Mouse (Mus musculus) thymus, postnatal 25 days (tissue): ENCODE results near the gene Frmd5.
"Not testable (repeated sequence)": the region's sequence is repeated elsewhere in the genome, so short reads cannot be mapped to it uniquely, and the experiment has no call there.

Experiments
- DNase-seq: peaks from one replicate; pipeline ENCODE4 v3.0.0; 2022

The Frmd5 gene

GRCm38 (mm10) chr2:121806959-121807653 lies at the start of gene Frmd5:
Frmd5 (minus strand) TSS chr2:121807087.
- peak; percentile 90 for DNase-seq

GRCm38 (mm10) chr2:121853974-121854373 lies 47.1 kb upstream of the Frmd5 start:
- no peak for DNase-seq

DNA sequence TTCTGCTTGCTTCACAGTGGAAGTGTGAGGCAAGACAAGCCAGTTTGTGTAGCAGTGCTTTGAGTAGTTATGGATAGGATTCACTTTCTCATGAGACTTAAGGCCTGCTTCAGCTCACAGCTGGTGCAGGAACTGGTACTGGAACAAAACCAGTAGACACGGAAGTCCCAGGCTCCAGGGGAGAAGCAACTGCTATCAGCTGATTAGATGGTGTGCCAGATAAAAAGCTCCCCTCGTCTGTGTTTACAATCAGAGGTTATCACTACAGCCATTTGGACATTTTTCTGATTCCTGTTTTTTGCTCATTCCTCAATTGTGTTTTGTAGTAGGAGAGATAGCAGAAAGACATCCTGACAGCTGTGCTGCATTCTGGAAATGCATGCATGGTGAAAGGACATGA lies 45.2 kb upstream of the Frmd5 start:
- DNase-seq = no peak

DNA sequence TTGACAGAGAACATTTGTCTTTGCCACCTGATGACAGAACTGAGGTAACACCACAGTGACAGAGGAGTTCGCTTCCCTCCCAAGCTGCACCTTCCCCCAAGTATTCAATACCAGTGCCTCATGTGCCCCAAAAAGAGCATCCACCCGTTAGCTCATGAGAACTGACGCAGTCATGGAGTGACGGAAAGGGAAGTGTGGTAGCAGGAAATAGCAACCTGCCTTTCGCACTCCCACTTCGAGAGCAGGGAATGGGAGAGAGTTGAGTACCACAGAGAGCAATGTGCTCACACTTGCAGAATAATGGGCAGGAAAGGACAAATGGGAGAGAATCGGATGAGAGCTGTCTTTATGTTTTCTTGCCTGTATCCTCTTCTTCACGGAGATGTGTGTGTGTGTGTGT lies 39.2 kb upstream of the Frmd5 start:
- no peak for DNase-seq

DNA sequence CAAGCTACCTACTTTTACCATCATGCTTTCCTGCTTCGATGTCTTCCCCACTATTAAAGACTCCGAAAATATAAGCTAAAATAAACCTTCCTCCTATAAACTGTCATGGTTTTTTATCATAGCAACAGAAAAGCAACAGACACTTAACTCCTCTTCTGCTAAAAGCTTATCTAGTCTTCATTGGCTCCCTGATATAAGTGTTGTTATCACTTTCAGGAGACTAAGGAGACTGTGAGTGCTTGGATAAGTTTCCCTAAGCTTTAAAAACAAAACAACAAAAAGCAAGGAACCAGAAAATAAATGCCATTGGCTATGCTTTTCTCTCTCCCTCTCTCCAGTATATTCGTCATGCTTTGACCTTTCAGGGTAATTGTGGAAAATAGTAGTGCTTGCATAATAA lies 35.4 kb upstream of the Frmd5 start:
- no peak for DNase-seq

- no peak for DNase-seq
These were observed 34.6 kb upstream of the Frmd5 start for GRCm38 (mm10) chr2:121841453-121841852.

GRCm38 (mm10) chr2:121834926-121835325 lies 28.0 kb upstream of the Frmd5 start:
- DNase-seq = no peak

DNA sequence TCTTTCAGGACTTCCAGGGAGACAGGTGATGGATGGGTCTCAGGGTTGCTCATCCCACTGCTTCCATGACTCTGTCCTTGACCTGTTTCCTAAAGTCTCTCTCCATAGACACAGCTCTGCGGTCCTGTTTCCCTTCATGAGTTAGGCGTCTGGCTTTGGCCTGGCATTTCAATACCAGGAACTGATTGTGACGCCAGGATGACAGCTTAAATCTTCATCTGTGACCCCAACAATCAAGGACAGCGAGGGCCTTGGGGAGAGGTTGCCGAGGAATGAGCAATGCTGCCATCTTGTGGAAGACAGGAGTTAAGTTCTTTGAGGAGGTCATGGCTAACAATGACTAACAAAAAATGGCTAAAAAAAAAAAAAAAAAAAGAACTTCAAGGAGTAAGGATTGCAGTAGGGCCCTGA lies 25.6 kb upstream of the Frmd5 start:
- peak; percentile 23 for DNase-seq

DNA sequence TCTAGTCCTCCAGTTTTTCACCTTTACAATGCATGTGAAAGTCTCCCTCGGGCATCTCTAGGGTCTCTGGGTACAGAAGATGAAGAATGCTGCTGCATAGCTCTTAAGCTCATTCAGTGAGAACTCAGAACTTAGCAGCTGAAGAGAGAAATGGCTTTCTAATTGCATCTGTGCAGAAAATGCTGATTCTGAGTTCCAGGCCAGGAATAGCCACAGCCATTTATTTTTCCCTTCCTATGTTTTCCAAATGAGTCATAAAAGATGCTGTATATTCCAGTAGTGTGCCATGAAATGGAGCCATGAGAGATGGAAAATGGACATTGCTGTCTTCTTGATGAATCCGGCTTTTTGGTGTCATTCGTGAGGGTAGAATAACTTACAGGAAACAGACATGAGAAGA lies 21.5 kb upstream of the Frmd5 start:
- DNase-seq = no peak

GRCm38 (mm10) chr2:121826189-121826588 lies 19.3 kb upstream of the Frmd5 start:
- no peak for DNase-seq

DNA sequence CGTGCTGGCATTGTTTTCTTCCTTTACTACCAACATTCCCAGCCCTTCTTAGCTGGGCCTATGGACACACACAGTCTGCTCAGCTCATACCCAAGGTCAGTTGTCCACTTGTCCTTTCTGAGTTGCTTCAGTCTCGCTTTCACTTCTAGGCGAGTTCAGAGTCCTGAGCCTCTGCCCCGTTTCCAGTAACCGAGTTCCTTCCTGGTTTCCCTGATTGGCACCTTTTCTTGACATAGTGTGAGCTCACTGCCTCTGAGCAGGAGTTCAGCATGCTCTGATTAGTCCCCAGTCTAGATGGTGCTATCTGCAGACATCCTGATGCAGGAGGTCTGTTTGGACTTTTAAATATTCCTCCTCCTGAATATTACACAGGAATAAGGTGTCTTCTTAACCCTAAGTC lies 17.8 kb upstream of the Frmd5 start:
- no peak for DNase-seq

- DNase-seq = no peak
These were observed 14.9 kb upstream of the Frmd5 start for GRCm38 (mm10) chr2:121821787-121822186.

DNA sequence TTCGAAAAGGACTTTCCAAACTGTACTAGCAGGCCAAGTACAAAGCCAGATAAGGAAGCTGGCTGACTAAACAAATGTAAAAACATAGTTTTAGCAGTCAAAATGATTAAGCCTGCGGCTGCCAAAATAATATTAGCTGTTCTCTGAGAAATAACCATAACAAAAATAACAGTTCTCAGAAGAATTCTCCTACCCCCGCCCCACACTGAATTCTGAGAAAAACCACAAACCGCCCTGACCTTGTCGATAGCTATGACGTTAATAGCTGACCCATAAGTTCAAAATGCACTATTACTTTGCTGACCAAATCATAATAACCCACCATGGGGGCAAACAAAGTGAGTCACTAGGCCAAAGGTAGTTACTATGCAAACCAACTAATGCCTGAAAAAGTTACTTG lies 4.0 kb upstream of the Frmd5 start:
- DNase-seq = not testable (repeated sequence)

GRCm38 (mm10) chr2:121809126-121809525 lies 2.2 kb upstream of the Frmd5 start:
- no peak for DNase-seq

DNA sequence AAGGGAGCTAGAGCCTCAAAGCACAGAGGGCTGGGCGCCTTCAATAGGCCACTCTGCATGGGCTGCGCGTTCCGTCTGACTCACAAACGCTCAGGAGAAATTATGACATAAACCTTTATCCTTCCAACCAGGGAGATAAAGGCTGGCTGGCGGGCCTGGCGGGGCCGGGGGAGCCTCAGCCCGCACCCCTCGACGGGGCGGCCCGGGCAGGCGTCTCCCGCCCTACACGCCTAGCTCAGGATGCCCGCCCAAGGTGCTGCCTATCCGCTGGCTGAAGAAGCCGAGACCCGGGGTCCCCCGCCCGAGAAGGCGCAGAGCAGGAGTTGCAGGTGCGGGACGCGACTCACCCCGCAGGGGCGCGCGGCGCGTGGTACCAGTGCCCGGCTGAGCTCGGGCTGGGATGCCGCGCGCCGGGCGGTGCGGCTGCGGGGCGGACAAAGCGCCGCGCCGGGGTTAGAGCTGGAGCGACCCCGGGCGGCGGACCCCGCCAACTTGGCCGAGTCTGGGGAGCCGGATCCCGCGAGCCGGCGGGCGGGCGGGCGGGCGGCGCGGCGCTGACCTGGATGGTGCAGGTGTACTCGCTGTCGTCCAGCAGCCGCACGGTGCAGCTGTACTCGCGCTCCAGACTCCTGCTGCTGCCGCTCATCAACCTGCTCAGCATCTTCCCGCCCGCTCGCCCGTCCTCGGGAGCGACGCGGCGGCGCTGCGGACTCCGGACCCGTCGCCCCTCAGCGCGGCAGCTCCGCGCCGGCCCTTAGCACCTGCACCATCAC lies 530 bp downstream of the Frmd5 start:
- DNase-seq = peak; percentile 18

DNA sequence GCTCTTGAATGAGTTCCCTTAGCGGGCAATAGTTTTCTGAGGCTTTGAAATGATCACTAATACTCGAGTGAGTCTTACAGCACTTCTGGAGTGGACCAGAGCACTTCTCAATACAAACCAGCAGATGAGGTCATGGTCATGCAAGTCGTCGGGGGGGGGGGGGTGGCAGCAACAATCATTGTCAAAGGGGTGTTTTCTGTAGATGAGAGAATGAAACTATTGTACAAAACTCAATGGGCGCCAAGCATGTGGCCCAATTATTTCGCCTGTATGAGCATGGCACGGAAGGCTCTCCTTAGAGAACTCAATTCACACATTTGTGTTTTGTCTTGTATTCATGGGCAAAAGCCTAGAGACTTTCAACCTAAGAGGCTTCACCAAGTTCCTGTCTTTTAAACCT lies 7.8 kb downstream of the Frmd5 start:
- no peak for DNase-seq

DNA sequence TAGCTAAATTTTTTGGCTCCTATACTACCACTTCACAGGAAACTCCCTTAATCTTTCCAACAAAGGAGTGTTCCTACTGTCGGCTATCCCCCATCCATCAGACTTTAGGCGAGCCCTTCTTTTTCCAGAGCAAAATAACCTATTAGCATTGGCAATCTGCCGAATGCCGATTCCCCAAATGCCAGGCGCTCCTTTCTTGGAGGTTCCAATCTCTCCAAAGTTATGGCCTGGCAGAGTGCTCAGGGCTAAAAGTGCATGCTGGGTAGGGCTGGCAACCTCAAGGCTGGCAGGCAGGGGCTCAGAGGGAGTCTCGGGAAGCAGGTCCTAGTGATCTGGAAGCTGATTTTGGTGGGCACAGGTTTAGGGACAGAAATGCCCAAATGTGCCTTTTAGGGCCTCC lies 10.9 kb downstream of the Frmd5 start:
- no peak for DNase-seq

- DNase-seq = no peak
These were observed 17.1 kb downstream of the Frmd5 start for GRCm38 (mm10) chr2:121789777-121790176.

DNA sequence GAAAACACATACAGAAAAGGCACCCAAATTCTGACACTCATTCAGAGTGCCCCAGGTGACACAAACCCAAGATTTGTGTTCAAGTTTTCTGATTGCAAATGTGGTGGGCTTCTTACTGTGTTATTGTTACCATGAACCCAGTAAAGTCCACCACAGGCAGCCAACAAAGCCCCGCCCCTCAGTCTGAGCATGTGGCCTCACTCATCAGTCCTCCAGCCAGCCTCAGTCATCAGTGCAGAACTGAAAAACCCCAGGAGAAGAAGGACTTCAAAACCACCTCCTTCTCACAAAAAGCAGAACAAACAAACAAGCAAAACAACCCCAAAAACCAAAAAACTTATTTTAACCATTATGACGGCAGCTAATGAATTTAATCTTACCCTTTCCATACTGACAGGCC lies 18.5 kb downstream of the Frmd5 start:
- DNase-seq = no peak

GRCm38 (mm10) chr2:121787767-121788166 lies 19.1 kb downstream of the Frmd5 start:
- no peak for DNase-seq

DNA sequence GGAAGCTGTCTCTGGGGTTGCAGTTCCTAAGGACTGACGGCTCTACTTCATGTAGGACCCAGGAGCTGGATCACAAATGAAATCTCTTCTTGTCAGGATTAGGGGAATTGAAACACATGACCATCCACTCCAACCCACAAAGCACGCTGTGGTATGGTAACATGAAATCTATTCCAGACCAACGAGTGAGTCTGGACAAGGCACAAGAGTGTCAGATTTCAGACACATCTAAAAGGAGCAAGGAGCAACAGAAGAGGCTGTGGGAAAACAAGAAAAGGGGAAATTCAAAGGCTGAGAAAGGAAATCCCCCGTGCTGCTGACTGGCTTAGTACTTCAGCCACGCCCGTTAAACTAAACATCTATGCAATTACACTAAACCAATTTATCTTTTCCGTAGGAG lies 19.6 kb downstream of the Frmd5 start:
- no peak for DNase-seq

GRCm38 (mm10) chr2:121776219-121776618 lies 30.7 kb downstream of the Frmd5 start:
- DNase-seq = no peak

- no peak for DNase-seq
These were observed 42.0 kb downstream of the Frmd5 start for GRCm38 (mm10) chr2:121764851-121765250.

- DNase-seq = no peak
These were observed 45.0 kb downstream of the Frmd5 start for GRCm38 (mm10) chr2:121761861-121762260.
